Mouse (Mus musculus) cerebellum, adult 11-12 months (tissue): ENCODE measurements around the gene Atg10.

Experiments used
- DNase-seq: peaks from one replicate; pipeline ENCODE4 v3.0.0; 2022

The Atg10 gene

DNA sequence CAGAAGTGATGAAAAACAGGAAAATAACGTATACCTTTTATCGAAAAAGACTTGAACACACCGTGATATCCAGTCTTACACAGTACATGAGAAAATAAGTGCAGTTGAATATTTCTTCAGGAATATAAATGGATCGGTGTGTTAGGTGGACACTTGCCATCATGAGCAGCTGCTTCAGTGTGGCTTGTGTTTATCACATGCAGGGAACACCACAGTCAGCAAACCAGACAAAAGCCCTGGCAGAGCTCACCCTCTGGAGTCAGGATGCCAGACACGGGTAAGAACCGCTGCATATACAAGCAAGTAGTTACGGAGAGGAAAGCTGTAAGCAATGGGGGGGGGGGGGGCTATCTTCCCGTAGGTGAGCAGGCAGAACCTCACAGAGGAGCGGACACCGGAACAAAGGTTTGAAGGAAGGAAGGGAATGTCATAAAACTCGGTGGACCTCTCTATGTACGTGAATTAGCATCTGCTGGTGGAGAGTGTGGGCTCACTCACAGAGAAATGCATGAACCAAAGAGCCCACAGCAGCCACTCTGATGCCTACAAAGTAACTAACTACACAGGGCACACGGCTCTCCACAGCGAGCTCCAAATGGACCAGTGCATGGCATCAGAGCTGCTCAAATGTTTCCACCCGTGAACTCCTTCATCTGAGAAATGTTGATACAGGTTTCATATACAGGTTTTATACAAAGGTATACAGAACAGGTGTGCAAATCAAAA lies 51.8 kb downstream of the Atg10 start:
- peak; percentile 45 for DNase-seq

DNA sequence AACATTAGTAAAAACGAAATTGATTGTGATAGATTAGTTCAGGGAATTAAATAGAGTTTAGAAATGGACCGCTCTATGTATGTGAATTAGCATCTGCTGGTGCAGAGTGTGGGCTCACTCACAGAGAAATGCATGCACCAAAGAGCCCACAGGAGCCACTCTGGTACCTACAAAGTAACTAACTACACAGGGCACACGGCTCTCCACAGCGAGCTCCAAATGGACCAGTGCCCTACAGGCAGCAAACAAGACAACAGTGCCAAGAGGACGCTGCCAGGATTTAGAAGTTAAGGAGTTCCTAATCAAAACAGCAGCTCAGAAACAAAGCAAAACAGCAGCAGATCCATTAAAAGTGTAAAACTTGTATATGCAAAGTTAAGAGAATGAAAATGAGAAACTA lies 52.6 kb downstream of the Atg10 start:
- DNase-seq = no peak

DNA sequence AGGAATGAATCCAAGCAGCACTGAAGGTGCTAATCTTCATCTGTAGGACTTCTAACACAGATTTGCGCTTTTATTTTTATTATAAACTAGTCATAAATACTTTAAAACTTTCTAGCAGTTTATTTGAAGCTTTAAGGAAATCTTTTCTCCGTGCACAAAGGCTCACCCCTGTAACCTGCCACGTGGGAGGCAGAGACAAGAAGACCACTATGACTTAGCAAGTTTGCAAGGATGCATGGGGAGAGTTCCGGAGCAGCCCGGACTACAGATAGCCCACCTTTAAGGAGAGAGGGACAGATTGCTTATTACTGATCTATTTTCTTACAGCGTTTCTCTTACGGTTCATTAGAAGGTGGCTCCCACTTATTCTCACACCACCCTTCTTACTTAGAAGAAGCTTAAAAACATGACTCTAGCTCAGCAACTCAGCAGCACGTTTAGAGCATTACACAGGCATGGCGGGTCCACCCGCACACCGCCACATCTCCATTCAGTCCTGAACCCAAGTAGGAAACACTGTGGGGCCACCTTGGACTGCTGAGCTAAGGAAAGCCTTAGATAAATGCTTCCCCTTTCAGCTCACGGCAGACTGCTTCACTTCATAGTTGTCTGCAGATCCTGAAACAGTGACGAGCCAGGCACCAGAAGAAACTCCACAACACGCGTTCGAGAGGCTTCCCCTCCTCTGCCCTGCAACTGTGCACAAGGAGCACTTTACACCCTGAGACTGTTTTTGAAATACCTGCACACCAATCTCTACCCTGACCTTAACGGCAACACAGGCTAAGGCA lies 54.0 kb downstream of the Atg10 start:
- DNase-seq = no peak

DNA sequence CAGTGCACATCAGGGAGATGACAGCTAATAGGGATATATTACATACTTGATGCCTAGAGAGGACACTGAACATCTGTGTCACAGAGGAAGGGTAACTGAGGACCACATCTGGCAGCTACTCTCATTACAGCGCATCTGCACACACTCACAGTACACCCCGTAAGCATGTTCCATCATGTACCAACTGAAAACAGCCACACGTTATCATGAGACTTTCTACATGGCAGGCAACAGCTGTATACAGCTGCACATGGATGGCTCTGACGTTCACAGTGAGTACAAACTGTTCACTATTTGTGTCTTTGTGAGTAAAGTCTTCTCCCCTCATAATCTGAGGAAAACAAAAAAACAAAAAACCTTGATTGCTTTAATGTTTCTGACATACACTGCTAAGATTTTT lies 55.3 kb downstream of the Atg10 start:
- no peak for DNase-seq

DNA sequence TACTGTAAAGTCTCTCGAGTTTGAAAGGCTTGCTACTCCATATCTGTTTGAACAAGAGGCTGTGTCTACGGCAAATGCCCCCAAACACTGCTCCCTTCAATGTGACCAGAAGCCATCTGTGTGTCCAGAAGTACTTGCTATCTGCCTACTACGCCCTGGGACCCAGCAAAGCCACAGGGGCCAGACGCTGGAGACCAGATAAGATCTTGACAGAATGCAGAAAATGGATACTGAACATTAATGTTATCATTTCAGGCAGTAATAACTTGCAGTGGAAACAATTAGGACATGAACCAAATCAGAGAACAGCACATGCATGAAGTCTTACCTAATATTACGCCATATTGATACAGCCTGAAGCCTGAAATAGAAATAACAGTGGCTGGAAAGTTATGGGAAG lies 56.2 kb downstream of the Atg10 start:
- no peak for DNase-seq

DNA sequence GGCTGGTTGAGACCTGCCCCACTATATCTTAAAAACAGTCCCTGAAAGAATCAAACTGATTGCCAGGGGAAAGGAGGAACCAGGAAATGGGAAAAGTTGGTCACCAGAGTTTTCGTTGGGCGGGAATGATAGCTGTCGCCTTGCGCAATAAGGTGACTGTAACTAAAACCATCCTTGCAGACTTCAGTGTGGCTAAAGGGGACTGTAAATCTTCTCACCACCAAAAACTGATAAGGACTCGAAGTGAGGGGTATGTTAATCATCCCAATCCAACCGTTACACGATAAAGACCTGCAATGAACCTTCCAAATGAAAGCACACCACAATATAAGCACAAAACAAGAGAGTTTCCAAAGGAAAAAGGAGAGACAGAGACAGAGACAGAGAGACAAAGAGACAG lies 57.5 kb downstream of the Atg10 start:
- no peak for DNase-seq

DNA sequence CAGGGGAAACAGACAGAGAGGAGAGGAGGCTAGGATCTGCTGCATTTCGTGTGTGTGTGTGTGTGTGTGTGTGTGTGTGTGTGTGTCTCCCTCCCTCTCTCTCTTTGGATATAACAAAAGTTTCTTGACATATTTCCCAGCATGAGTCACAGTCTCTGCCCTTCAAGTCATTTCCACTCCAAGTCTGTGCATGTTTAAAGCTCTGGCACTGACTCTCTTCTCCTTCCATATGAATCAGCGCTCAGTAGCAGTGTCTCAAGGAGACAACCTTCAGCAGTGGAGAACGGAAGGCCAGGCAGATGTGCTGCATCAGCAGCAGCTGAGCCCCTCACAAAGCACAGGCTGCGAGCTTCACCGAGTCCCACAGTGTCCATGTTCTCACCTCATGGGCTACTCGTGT lies 58.6 kb downstream of the Atg10 start:
- DNase-seq = no peak

DNA sequence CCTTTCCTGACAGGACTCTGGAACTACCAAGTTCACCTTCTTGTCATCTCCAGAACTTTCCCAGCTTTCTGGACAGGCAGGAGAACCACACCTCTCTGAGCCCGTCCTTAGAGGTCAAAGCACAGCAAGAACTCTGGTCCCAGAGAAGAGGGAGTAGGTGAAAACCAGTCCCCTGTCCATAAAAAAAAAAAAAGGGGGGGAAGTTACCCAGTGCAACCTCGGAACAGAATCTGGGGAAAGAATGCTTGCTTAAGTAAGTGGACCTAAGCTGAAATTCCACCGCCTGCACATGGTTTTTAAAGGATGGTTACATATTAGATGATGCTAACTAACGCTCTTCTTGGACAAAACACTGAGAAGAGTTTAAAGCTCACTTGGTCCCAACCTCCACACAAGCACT lies 60.5 kb downstream of the Atg10 start:
- DNase-seq = no peak

DNA sequence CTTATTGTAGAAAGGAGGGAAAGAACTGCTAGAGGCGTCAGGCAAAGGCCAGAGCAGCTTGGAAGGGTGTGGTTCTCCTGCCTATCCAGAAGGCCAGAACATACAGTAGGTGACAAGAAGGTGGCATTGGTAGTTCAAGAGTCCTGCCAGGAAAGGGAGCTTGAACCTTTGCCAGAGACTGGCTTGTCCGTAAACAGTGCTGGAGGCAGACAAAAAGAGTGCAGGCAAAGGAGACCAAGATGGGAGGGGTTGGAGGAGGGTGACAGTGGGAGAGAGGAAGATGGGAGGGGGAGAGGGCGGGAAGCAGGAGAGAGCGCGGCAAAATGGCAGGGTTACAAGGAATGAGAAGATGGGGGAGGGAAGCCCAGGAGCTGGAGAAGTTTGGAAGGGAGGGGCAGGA lies 61.3 kb downstream of the Atg10 start:
- peak; percentile 47 for DNase-seq

DNA sequence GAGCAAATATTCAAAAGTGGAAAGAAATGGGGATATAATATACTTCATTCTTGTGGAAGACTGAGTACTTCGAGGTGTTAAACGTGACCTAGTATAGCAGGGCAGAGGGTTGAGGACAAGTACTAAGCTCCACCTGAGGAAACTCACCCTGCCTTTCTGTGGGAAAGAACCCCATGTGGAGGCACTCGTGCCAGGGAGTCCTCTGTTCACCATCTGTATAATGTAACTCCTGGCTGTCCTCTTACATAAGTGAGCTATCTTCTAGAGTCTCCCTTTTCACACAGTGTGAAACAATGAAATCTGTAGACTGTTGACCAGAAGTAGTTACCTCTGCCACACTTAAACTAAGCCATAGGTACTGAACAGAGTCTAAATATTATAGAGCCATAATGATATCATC lies 63.2 kb downstream of the Atg10 start:
- no peak for DNase-seq

DNA sequence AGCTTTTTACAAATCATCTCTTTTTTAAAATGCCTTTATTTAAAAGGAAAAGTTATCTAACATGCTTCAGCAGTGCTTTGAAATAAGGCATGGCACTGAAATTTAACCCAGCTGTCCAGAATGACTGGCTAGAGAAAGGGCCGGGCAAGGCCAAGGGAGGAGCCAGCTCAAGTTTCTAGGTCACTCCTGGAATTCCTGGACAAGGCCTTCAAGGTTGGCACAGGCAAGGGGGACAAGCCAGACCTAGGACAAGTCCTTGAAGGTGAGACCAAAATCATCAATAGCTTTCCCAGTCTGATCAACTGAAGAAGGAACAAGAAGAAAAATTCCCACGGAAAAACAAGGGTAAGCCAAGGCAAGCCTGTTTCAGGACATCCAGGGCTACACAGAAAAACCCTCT lies 63.9 kb downstream of the Atg10 start:
- DNase-seq = no peak

DNA sequence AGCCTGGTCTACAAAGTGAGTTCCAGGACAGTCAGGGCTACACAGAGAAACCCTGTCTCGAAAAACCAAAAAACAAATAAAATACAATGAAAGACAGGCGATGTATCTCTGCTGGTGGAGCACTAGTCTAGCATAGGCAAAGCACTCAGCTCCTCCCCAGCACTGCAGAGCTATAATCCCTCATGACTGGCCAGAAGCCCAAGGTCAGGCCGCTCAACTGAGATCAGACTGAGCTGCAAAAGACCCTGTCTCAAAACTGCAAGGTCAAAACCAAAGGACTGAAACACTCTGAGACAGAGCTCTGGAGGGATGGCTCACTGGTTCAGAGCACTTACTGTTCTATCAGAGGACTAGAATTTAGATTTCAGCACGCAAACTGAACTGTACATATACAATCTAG lies 65.8 kb downstream of the Atg10 start:
- DNase-seq = no peak

DNA sequence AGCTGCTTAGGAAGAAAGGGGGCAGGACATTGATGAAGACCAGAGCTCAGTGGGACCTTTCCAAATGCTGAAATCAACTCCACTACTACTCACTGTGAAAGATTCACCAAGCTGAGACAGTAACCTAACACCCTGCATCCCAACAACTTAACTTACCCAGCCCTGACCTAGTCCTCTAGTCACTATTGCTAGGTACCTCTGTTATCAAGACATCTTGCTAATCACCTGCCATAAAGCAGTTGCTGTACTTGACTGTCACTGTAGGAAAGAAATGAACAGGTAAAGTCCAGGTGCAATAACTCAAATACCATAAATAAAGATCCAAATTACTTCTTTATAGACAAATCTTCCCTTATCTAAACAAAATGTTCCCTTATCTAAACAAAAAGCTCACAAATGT lies 66.3 kb downstream of the Atg10 start:
- DNase-seq = no peak

DNA sequence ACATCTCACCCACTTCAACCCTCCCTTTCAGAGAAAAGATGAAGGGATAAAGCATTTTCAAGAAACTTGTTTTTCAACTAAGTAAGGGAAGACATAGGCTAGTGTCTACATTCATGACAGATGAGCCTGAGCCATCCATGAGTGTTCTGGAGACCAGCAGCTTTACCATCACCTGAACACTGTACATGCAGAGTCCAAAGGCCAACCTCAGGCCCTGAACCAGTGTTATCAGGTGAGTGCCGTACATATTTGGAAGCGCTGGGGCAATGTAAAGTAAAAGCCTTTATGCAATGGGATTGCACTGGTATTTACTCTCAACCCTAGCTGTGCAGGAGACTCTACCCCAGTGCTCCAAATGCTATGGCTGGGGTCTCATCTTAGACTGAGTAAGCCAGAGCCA lies 66.8 kb downstream of the Atg10 start:
- DNase-seq = no peak

DNA sequence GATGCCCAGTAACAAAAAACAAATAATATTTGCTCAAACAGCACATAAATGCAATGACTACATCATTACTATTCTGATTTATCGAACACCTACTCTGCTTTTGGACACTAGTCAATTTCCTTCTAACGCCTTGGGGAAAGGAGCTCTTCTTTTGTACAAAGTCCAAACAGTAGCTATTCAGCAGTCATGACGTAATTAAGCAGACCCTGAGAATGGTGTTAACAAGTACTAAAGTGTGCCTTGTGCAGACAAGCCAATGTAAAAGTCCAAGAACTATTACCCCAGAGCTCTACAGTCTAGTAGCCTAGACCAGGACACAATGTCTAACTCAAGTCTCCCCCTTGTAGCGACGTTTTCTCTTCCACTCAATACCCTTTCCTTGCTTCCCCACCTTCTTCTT lies 67.5 kb downstream of the Atg10 start:
- no peak for DNase-seq

DNA sequence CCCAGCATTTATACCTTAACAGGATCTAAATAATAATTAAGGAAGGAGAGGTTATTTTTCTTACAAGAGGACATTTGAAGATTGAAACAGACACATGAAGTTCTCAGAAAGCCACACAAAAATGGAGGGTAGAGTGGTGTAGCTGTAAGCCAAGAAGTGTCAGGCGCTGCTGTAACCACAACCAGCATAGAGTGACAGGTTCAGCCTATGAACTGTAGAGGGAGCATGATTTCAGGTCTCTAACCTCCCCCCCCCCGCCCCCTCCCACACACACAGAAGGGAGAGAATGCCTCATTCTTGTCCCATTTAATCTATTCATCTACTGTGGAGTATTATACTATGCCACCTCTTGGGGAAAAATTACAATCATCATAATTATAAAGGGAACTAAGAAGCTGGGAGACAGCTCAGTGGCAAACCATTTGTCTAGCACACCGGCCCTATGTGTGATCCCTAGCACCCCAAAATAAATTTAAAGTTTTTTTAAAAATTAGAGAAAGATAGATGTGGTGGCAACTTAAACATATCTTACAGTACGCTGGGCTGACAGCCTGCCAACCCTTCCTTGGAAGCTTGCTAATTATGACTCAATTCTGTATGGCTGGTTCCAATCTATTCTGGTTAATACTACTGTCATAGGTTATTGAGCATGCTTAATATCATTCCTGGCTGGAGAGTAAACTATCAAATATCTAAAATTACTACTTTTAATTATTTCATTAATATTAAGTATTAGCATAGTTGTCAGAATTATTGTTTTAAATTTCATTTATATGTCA lies 68.2 kb downstream of the Atg10 start:
- DNase-seq = no peak

DNA sequence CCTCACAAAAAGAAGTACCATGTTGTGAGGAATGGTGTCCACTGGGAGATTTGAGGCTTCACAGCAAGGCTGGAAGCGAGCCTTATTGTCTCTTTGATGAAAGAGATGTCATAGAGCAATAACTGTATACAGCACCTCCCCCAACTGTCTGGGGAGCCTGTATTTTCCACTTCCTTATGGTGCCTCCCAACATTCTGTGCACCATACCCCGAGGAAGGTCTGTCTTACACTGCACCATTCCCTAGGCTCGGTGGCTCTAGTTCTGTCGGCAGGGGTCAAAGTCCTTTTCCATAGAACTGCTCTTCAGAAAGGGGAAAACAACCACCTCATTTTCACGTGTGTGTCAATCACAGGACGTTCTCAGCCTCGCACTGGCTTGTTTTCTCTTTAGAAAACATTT lies 69.1 kb downstream of the Atg10 start:
- DNase-seq = no peak

DNA sequence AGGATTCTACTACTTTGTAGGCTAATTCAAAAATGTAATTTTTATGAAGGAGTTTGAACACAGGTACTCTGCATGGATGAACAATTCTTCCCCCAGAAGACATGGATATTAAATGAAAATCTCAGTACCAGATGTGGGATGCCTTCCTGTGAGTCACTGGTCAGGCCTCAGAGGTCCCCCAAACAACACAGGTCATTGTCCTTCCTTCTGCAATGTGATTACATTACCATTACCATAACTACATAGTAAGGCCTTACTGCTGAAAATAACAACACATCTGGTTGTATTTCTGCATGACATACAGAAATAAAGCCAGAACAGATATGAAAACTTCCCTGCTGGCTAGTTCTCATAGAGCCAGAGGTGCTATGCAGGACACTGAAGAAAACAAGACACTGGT lies 87.4 kb downstream of the Atg10 start:
- DNase-seq = no peak

DNA sequence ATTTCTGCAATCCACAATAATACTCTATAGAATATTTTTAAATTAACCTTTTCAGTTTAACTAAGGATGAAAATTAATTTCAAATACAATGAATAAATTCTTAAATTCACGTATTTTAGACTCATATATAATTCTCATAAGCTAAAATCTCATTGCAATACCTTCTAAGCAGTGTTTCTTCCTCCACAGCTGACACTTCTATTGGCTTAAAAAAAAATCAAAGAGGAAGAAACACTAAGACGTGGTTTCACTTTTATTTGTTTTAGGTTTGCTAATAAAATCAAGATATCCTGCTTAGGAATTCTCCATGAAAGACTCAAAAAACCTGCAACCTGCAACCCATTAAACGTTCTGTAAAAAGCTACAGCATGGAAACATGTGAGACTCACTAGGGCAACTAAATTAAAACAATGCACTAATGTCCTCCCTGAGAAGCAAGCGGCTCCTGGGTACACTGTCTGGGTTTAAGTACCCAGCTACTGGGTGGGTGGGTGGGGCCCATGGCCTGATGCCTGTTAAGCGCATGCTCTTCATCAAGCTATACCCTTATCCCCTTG lies 90.4 kb downstream of the Atg10 start:
- no peak for DNase-seq

DNA sequence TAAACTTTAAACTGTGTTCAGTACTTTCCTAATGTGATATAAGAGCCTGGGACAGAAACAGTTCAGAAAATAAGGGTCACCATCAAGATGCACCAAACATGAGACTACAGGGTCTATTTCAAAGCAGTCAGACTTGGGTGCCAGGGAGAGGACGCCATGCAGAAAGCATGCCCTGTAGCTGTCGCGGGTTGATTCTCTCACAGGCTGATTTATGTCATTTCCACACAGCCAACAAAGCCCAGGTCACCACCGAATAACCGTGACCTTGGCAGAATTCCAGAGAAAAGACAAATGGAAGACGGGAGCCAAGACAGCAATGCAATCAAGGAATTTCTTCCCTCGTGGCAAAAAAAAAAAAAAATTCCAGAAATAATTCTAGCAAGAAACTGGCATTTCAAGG lies 94.7 kb downstream of the Atg10 start:
- peak; percentile 26 for DNase-seq

DNA sequence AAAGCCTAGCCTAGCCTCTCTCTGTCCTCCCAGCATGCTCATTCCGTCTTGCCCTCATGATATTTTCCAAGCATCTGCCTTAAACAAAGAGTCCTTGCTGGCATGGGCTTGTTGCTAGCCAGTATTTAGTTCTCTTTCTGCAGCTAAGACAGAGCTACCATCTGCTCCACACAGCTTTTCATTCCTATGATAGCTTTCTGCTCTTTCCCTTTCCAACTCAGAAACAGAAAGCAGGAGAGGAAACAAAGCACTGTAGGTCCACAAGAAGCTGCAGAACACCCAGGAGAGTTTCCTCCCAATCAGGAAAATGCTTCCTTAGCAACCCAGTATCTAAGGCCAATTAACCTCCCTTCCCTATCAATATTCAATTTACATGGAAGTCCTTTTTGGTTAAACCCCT lies 95.2 kb downstream of the Atg10 start:
- peak; percentile 38 for DNase-seq

DNA sequence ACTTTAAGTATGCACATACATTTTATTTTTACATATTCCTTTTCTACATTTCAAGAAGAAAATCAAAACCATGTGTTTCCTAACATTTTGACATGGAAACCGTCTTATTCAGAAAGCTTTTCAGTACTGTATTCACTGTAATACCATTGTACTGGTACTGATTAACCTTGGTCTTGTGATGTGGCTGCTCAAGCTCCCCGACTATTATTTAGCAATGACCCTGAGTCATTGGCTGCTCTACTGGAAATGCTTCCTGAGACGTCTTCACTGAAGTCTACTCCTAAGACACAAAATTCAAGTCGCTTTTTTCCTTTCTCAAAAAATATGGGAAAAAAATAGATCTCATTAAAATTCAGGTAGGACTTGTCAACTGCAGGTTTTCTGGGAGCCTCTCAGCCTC lies 105.6 kb downstream of the Atg10 start:
- DNase-seq = no peak

DNA sequence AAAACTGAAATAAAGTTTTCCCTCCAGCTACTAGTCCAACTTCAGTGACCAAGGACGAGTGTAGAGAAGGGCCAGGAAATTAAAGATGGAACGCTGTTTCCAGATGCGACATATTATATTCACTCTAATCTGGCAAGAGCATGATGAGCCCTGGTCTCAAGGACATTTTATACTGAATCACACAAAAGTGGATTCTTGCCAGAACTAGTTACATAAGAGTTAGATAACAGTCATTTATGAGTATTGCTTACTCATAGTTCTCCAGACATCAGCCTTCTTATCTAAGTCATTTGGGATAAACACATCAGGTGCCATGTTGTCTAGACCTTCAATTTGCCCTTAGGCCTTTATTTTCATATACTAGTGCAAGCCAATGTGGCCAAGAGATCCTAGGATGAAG lies 108.9 kb downstream of the Atg10 start:
- no peak for DNase-seq
